Mouse (Mus musculus) kidney, embryonic 14.5 days (tissue): ENCODE measurements around the gene Smarcc1. TPM values are rescaled to one million over a fixed set of nuclear protein-coding genes. Genes with fewer than 3 reads are reported as not detected.

Source experiments
- ATAC-seq: fragments of 200-750 bp; cut with Nextera tagmentation; 2 replicates; pipeline ENCODE4 v1.8.0; 2017; ENCODE audit warnings: moderate number of reproducible peaks, mild to moderate bottlenecking, moderate TSS enrichment, moderate library complexity; ENCODE audit not compliant: low FRiP score, low TSS enrichment
- H3K27ac ChIP-seq: fragments of 300-500 bp; sonication (generic); 2 replicates; pipeline ENCODE4 v1.5.1; 2014; ENCODE audit warnings: low read depth, mild to moderate bottlenecking, low read length, moderate library complexity, mixed read lengths
- H3K27me3 ChIP-seq: fragments of 300-500 bp; sonication (generic); 2 replicates; pipeline ENCODE4 v1.6.1; 2014; ENCODE audit warnings: mild to moderate bottlenecking, low read length; ENCODE audit not compliant: control insufficient read depth, insufficient read depth
- H3K36me3 ChIP-seq: fragments of 300-500 bp; sonication (generic); 2 replicates; pipeline ENCODE4 v1.6.1; 2014; ENCODE audit warnings: low read length, mixed read lengths; ENCODE audit not compliant: control insufficient read depth, insufficient read depth
- H3K4me1 ChIP-seq: fragments of 300-500 bp; sonication (generic); 2 replicates; pipeline ENCODE4 v1.6.1; 2014; ENCODE audit warnings: low read length, mixed read lengths; ENCODE audit not compliant: control insufficient read depth, insufficient read depth
- H3K4me2 ChIP-seq: fragments of 300-500 bp; sonication (generic); replicated peaks from 2 replicates; pipeline ENCODE4 v1.6.1; 2014; ENCODE audit warnings: low read depth, mild to moderate bottlenecking, low read length
- H3K4me3 ChIP-seq: fragments of 300-500 bp; sonication (generic); 2 replicates; pipeline ENCODE4 v1.5.1; 2014; ENCODE audit warnings: mild to moderate bottlenecking, low read length
- H3K9ac ChIP-seq: fragments of 300-500 bp; sonication (generic); 2 replicates; pipeline ENCODE4 v1.6.1; 2014; ENCODE audit warnings: low read depth, mild to moderate bottlenecking, low read length, moderate library complexity
- H3K9me3 ChIP-seq: fragments of 300-500 bp; sonication (generic); 2 replicates; pipeline ENCODE4 v1.6.1; 2016; ENCODE audit warnings: low read length; ENCODE audit not compliant: control insufficient read depth
- WGBS: fragments of 180-500 bp; shearing (Covaris S2); extraction: QIAGEN DNeasy Blood & Tissue Kit; methylation state at CpG from one replicate; pipeline ENCODE4 v1.1.7; 2014; 5-methylcytosine and 5-hydroxymethylcytosine counted together
- polyA plus RNA-seq: library from polyadenylated mRNA; unstranded; fragments of >200 nt; fragmentation: Nextera tagmentation; extraction: Ambion mirVana; gene quantifications from 2 replicates; pipeline ENCODE4 v1.2.1, GENCODE M21; 2014

The Smarcc1 gene
- polyA plus RNA-seq, 1 experiment from 2014 or later, result 198 TPM

- Histone ChIP-seq H3K4me2 (no peak overlapping the region), H3K36me3 (no peaks in the 10 kb centered on the region), H3K4me3 (no peak overlapping the region), H3K9ac (no peak overlapping the region), H3K27ac (no peak overlapping the region), H3K4me1 (peaks cover 11% of the 10 kb centered on the region; the same call in 1 of the 2 replicates), H3K27me3 (peaks cover 4% of the 10 kb centered on the region; the same call in 1 of the 2 replicates), H3K9me3 (no peaks in the 10 kb centered on the region)
- WGBS, result 89% methylated on average over 14 of the region's 14 CpGs
- no peak for ATAC-seq
Measured at GRCm38 (mm10) chr9:110250776-110251175, 133.3 kb downstream of the Smarcc1 start.

- Histone ChIP-seq H3K4me1 (no peaks in the 10 kb centered on the region), H3K4me3 (no peak overlapping the region), H3K9me3 (no peaks in the 10 kb centered on the region), H3K36me3 (no peaks in the 10 kb centered on the region), H3K9ac (no peak overlapping the region), H3K4me2 (no peak overlapping the region), H3K27ac (no peak overlapping the region), H3K27me3 (no peaks in the 10 kb centered on the region)
- no peak for ATAC-seq
- 57% methylated on average over 15 of the region's 15 CpGs for WGBS
Measured at GRCm38 (mm10) chr9:110255407-110256019, 138.0 kb downstream of the Smarcc1 start.

- ATAC-seq, result no peak
- Histone ChIP-seq H3K9ac (no peak overlapping the region), H3K36me3 (no peaks in the 10 kb centered on the region)
Measured at GRCm38 (mm10) chr9:110258646-110259045, 141.1 kb downstream of the Smarcc1 start.

GRCm38 (mm10) chr9:110259118-110259517, 141.6 kb downstream of the Smarcc1 start:
- 73% methylated on average over 3 of the region's 3 CpGs for WGBS
- Histone ChIP-seq H3K4me2 (no peak overlapping the region), H3K4me1 (no peaks in the 10 kb centered on the region), H3K9ac (no peak overlapping the region), H3K27me3 (no peaks in the 10 kb centered on the region), H3K4me3 (no peak overlapping the region), H3K27ac (no peak overlapping the region), H3K9me3 (no peaks in the 10 kb centered on the region), H3K36me3 (no peaks in the 10 kb centered on the region)
- ATAC-seq, result no peak

More at GRCm38 (mm10) chr9:110258646-110259045, 141.1 kb downstream of the Smarcc1 start:
- no peaks in the 10 kb centered on the region for H3K4me1 ChIP-seq
- H3K27ac ChIP-seq, result no peak overlapping the region
- H3K4me2 ChIP-seq, result no peak overlapping the region
- 68% methylated on average over 6 of the region's 6 CpGs for WGBS
- no peaks in the 10 kb centered on the region for H3K9me3 ChIP-seq
- no peak overlapping the region for H3K4me3 ChIP-seq
- H3K27me3 ChIP-seq, result no peaks in the 10 kb centered on the region

- Histone ChIP-seq H3K27ac (no peak overlapping the region), H3K36me3 (no peaks in the 10 kb centered on the region), H3K4me3 (no peak overlapping the region), H3K9me3 (no peaks in the 10 kb centered on the region), H3K4me2 (no peak overlapping the region), H3K9ac (no peak overlapping the region), H3K27me3 (no peaks in the 10 kb centered on the region), H3K4me1 (no peaks in the 10 kb centered on the region)
- ATAC-seq, result no peak
- 85% methylated on average over 8 of the region's 8 CpGs for WGBS
Measured at GRCm38 (mm10) chr9:110263181-110263580, 145.7 kb downstream of the Smarcc1 start.

- Histone ChIP-seq H3K4me3 (no peak overlapping the region), H3K9ac (no peak overlapping the region), H3K4me1 (no peaks in the 10 kb centered on the region), H3K27ac (no peak overlapping the region), H3K9me3 (no peaks in the 10 kb centered on the region), H3K27me3 (no peaks in the 10 kb centered on the region), H3K4me2 (no peak overlapping the region), H3K36me3 (no peaks in the 10 kb centered on the region)
- peak; percentile 60; the same call in 1 of the 2 replicates for ATAC-seq
- WGBS, result 70% methylated on average over 9 of the region's 9 CpGs
Measured at GRCm38 (mm10) chr9:110264991-110265390, 147.5 kb downstream of the Smarcc1 start.

GRCm38 (mm10) chr9:110268416-110268815, 150.9 kb downstream of the Smarcc1 start:
- Histone ChIP-seq H3K27ac (no peak overlapping the region), H3K27me3 (no peaks in the 10 kb centered on the region), H3K4me1 (no peaks in the 10 kb centered on the region), H3K9me3 (no peaks in the 10 kb centered on the region), H3K4me3 (no peak overlapping the region), H3K36me3 (no peaks in the 10 kb centered on the region), H3K9ac (no peak overlapping the region), H3K4me2 (no peak overlapping the region)
- WGBS, result 91% methylated on average over 10 of the region's 10 CpGs
- ATAC-seq, result no peak

- Histone ChIP-seq H3K9me3 (no peaks in the 10 kb centered on the region), H3K4me2 (no peak overlapping the region), H3K9ac (no peak overlapping the region), H3K27me3 (no peaks in the 10 kb centered on the region), H3K4me1 (no peaks in the 10 kb centered on the region), H3K4me3 (no peak overlapping the region), H3K27ac (no peak overlapping the region), H3K36me3 (no peaks in the 10 kb centered on the region)
- 92% methylated on average over 3 of the region's 3 CpGs for WGBS
- no peak for ATAC-seq
Measured at GRCm38 (mm10) chr9:110272330-110272729, 154.8 kb downstream of the Smarcc1 start.

GRCm38 (mm10) chr9:110273507-110273906, 156.0 kb downstream of the Smarcc1 start:
- WGBS, result 73% methylated on average over 4 of the region's 4 CpGs
- no peak overlapping the region for H3K4me2 ChIP-seq
- H3K9me3 ChIP-seq, result no peaks in the 10 kb centered on the region
- H3K27ac ChIP-seq, result no peak overlapping the region
- no peaks in the 10 kb centered on the region for H3K36me3 ChIP-seq
- no peak overlapping the region for H3K4me3 ChIP-seq
- H3K4me1 ChIP-seq, result no peaks in the 10 kb centered on the region
- H3K9ac ChIP-seq, result no peak overlapping the region
- ATAC-seq, result no peak
- no peaks in the 10 kb centered on the region for H3K27me3 ChIP-seq
